ENCODE assay signal across 27 mouse cellular contexts in genomic region chr4:100987187-100987586, GRCm38 (mm10). TPM values are rescaled to one million over a fixed set of nuclear protein-coding genes. Genes with fewer than 3 reads are reported as not detected.
DNase-seq lines count a peak whose midpoint lies in the region; ATAC-seq and TF ChIP-seq lines count a peak whose summit lies in the region.
"Had no signal": no experiment of that assay in that cellular context is flagged by ENCODE, and none has a peak within 500 bp of the region (broad histone marks: within the 10 kb centered on the region; RNA-seq: fewer than 3 reads in every experiment).

No protein-coding gene starts in this region.

- no peak for ATAC-seq in midbrain, postnatal 0 days (ENCODE audit: low FRiP score)
- ATAC-seq: inflammation-experienced regulatory T-cells, adult 6 months; midbrain, embryonic 13.5 days had no signal

- DNase-seq in heart, adult 11 months = peak; percentile 61
- DNase-seq in heart, postnatal 25 days (ENCODE audit: low spot score) = no peak
- no peak for DNase-seq in left cerebral cortex, adult 2 months (ENCODE audit: extremely low spot score in 1 of 2, low spot score in 2 of 2)
- DNase-seq in left cerebral cortex, adult 9 months (ENCODE audit: low spot score in 2 of 2) = no peak
- DNase-seq in midbrain, postnatal 0 days (ENCODE audit: low spot score) = no peak
- no peak for DNase-seq in midbrain, embryonic 10.5 days (ENCODE audit: low spot score)
- DNase-seq in right cerebral cortex, postnatal 10 days (ENCODE audit: low spot score in 2 of 2) = no peak
- no peak for DNase-seq in ovary, postnatal 14 days (ENCODE audit: low spot score)
- DNase-seq: cerebellum, adult 9-10 months; spleen, adult 18-20 months; thymus, adult 2 months had no signal

- peaks cover 14% of the 10 kb centered on the region for H3K36me3 ChIP-seq in midbrain, postnatal 0 days (ENCODE audit: insufficient read depth, low read length)
- peaks cover 98% of the 10 kb centered on the region for H3K36me3 ChIP-seq in midbrain, embryonic 10.5 days

- H3K27me3 ChIP-seq in midbrain, postnatal 0 days (ENCODE audit: insufficient read depth, low read length) = no peaks in the 10 kb centered on the region
- H3K27me3 ChIP-seq in midbrain, embryonic 10.5 days (ENCODE audit: low read depth, poor library complexity, severe bottlenecking) = no peaks in the 10 kb centered on the region
- H3K27me3 ChIP-seq: embryonic facial prominence, embryonic 15.5 days; heart, embryonic 13.5 days; limb, embryonic 13.5 days; midbrain, embryonic 13.5 days; neural tube, embryonic 15.5 days had no signal

- intact Hi-C loops in heart, postnatal 25 days (cut with DNase I) = loop anchor here (5.0 kb wide), 1 partner anchor 210 kb away; the partner anchor contains the start of gene Cachd1
- intact Hi-C loops in left cerebral cortex, adult 2 months (cut with DNase I) = loop anchor here (5.0 kb wide), 1 partner anchor 265 kb away; no protein-coding TSS in a partner anchor

- TF ChIP-seq CTCF in left cerebral cortex, adult 2 months (IDR thresholded peaks at IDR 0.05) = peak; percentile 22
- TF ChIP-seq CTCF in midbrain, postnatal 0 days (IDR thresholded peaks at IDR 0.05) = peak; percentile 46

- no peak overlapping the region for H3K4me2 ChIP-seq in midbrain, postnatal 0 days (ENCODE audit: low read depth, low read length, poor library complexity, severe bottlenecking)
- H3K4me2 ChIP-seq: embryonic facial prominence, embryonic 15.5 days; heart, embryonic 13.5 days; limb, embryonic 13.5 days; midbrain, embryonic 13.5 days; neural tube, embryonic 15.5 days had no signal

- H3K27ac ChIP-seq in left cerebral cortex, adult 2 months = no peak overlapping the region
- H3K27ac ChIP-seq in midbrain, postnatal 0 days (ENCODE audit: low read depth, low read length) = no peak overlapping the region
- H3K27ac ChIP-seq in midbrain, embryonic 10.5 days (replicated peaks) = no peak overlapping the region
- H3K27ac ChIP-seq: embryonic facial prominence, embryonic 15.5 days; heart, embryonic 13.5 days; hindbrain, embryonic 10.5 days; limb, embryonic 13.5 days; midbrain, embryonic 13.5 days; neural tube, embryonic 15.5 days had no signal

- H3K4me3 ChIP-seq in left cerebral cortex, adult 2 months = no peak overlapping the region
- H3K4me3 ChIP-seq in midbrain, postnatal 0 days (ENCODE audit: low read depth, low read length) = no peak overlapping the region
- no peak overlapping the region for H3K4me3 ChIP-seq in midbrain, embryonic 10.5 days
- H3K4me3 ChIP-seq: embryonic facial prominence, embryonic 15.5 days; heart, embryonic 13.5 days; hindbrain, embryonic 10.5 days; limb, embryonic 13.5 days; midbrain, embryonic 13.5 days; myocyte; neural tube, embryonic 15.5 days had no signal

- H3K9ac ChIP-seq in midbrain, postnatal 0 days (replicated peaks; ENCODE audit: low read length, poor library complexity, severe bottlenecking) = no peak overlapping the region
- H3K9ac ChIP-seq: embryonic facial prominence, embryonic 15.5 days; heart, embryonic 13.5 days; limb, embryonic 13.5 days; midbrain, embryonic 13.5 days; neural tube, embryonic 15.5 days had no signal

- WGBS in midbrain, postnatal 0 days = 82% methylated on average over 1 of the region's 1 CpGs
- 93% methylated on average over 1 of the region's 1 CpGs for WGBS in midbrain, embryonic 10.5 days

- H3K9me3 ChIP-seq in midbrain, postnatal 0 days (ENCODE audit: low read length) = no peaks in the 10 kb centered on the region
- no peaks in the 10 kb centered on the region for H3K9me3 ChIP-seq in midbrain, embryonic 10.5 days (replicated peaks)
- H3K9me3 ChIP-seq: embryonic facial prominence, embryonic 15.5 days; heart, embryonic 13.5 days; hindbrain, embryonic 10.5 days; limb, embryonic 13.5 days; midbrain, embryonic 13.5 days; neural tube, embryonic 15.5 days had no signal

- no peaks in the 10 kb centered on the region for H3K4me1 ChIP-seq in midbrain, postnatal 0 days (ENCODE audit: insufficient read depth, low read length)
- peaks cover 37% of the 10 kb centered on the region for H3K4me1 ChIP-seq in midbrain, embryonic 10.5 days
- H3K4me1 ChIP-seq: limb, embryonic 13.5 days had no signal

RNA-seq across cellular contexts. Expression of gene Gm10577, which starts 33.3 kb away (rescaled TPM):
- total RNA-seq in heart, postnatal 25 days (2021) = not detected
- not detected for total RNA-seq in left cerebral cortex, adult 2 months (2021)
- total RNA-seq in midbrain, postnatal 0 days (2014; rRNA removed) = not detected in 2 replicates
- polyA plus RNA-seq in midbrain, postnatal 0 days (2015; fragmentation: Nextera tagmentation; extraction: Ambion mirVana) = not detected in 2 replicates
- polyA plus RNA-seq in midbrain, embryonic 10.5 days (2016; fragmentation: Nextera tagmentation; extraction: Ambion mirVana) = not detected in 2 replicates
- total RNA-seq: adrenal gland, adult 18-20 months; gastrocnemius, postnatal 4 days; left cerebral cortex, adult 8-10 months had no signal
- polyA plus RNA-seq: embryonic facial prominence, embryonic 15.5 days; forebrain, embryonic 11.5 days; heart, embryonic 13.5 days; hindbrain, embryonic 10.5 days; inflammation-experienced regulatory T-cells, adult 6 months; kidney, embryonic 16.5 days; limb, embryonic 13.5 days; lung, embryonic 16.5 days; midbrain, embryonic 13.5 days; myocyte; neural tube, embryonic 15.5 days; stomach, embryonic 14.5 days; thymus, adult 2 months; urinary bladder, adult 2 months had no signal
